Mouse (Mus musculus): ENCODE results near the gene Apip.

The Apip gene

DNA sequence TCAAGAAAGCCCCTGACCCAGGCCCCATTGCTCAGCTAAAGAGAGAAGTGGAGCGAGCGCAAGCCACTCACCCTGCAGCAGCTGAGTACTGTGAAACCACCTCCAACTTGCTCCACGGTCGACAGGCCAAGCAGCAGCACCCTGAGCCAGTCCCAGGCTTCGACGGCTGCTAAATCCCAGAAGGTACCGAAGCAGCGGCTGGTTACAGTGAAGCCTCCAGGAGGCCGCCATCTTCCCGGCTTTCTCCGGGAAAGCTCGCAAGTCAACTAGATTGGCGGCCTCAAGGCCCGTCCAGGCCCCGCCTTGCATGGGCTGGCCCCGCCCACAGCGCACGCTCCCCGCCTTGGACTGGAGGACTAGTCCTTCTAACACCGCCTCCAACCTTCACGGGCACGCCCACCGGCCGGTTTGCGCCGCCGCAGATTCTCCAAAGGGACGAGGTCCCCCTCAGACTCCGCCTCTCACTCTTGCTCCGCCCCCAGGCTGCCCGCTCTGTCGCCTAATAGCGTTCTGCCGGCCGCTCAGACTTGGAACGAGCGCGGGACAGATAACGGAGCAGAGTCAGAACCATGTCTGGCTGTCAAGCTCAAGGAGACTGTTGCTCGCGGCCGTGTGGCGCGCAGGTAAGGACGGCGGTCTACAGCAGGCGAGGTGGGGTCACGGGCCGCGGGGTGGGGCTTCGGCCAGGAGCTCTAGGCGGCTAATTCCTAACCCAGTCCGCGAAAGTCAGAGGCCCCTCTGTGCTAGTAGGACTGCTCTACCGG is at the start of gene Apip, which contains the start of gene Pdhx:
Gene Apip (plus strand): TSS at position 457 of the 764 bp plus-strand sequence.
Gene Pdhx (minus strand): TSS at position 295 of the 764 bp plus-strand sequence.
- peak; percentile 98 for DNase-seq (ENCODE audit: low read depth, low spot score)

DNA sequence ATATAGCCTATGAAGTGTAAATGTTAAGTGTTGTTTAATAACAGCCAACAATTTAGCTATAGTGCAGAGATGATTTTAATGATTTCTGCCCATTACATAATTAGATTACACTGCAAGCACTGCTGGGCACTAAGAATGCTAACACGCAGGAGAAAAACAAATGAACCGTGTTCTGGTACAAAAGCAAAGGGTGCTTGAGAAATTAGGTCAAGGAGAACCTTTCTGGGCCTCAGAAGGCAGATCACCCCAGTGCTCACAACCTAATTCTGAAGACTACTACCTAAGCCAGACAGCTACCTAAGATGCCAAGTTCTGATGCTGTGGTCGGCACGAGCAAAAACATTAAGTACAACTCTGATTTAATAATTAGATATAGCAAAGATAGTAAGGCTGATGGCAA is 35.6 kb upstream of the Apip start:
- DNase-seq (ENCODE audit: low read depth, low spot score), result no peak

DNA sequence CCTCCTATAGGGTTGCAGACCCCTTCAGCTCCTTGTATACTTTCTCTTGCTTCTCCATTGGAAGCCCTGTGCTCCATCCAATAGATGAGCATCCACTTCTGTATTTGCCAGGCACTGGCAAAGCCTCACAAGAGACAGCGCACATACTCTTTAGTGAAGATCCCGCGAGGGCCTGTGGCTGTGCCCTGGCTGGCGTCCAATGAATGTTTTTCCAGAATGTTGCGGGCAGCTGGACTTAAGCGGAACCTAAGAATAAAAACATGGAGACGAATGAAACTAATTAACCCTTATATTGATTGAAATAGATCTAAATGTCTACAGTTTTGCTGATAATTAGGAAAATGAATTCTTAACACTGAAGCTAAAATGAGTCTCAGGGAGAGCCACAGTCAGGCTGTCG is 32.6 kb upstream of the Apip start:
- DNase-seq (ENCODE audit: low read depth, low spot score), result no peak

DNA sequence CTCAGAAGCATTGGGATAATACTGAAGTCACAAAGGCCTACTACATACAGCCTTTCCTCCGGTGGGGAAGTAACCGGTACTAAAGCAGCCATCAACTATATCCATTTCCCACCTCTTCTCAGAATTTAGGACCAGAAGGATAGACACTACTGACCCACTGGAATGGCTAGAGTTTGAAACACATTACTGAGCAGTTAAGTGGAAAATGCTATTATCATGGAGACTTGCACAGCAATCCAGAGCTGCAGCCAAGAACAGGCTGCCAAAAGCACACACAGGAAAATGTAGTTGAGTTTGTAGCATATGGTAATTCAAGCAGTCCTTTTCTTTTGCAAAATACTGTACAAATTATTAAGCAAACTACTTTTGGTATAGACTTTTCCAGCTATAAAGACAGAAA is 28.2 kb upstream of the Apip start:
- no peak for DNase-seq (ENCODE audit: low read depth, low spot score)

DNA sequence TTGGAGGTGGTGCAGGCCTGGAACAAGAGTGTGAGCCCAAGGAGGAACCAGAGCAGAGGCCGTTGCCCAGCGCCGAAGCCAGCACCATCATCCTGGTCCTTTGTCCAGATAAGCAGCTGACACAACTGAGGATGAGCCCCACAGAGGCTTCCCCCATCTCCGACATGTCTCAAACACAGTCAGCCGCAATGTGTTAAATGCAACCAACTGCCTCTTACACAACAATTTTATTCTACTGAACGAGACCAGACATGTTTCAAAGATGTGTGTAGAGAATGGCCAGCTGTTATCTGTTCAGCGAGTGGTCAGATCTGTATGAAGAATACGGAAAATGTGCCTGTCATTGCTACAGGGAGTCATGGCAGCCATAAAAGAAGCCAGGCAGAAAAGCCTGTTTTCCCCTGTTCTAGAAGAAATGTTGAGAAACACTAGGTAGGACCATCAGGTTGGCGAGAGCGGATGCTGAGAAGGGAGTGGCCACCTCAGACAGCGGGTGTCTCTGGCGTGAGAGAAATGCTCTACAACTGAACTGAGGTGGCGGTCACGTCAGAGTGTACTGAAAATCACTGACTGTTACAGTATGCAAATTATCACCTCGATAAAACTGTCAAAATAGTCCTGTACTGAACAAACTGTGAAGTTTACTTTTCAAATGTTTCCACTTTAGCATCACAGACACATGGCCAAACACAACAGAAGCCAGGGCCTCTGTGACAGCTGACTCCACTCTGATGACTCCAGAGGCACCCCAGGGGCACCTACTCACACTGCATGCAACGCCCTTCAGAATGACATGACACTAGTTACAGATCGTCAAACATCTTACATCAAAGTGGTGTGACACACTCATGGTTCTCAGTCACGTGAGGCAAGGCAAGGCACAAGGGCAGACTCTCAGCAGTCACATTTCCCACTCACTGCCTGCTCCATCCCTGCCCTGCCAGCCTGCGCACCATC is 21.3 kb upstream of the Apip start:
- no peak for DNase-seq (ENCODE audit: low read depth, low spot score)

DNA sequence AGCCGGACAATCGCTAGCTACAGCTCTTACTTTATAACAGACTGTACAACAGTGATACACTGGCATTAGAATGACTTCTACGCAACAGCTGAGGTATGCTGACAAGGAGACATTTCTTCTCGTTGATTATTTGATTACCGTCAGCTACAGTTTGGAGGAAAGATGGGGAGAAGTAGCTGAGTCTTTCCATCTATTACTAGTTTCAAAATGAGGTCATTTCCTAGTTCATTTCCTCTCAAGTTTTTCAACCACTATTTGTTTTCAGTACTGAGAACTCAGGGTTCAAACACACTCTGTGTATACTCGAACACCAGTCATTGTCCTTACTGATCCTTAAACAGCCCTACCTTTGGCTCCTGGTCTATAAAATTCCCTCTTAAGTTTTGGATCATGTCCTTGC is 17.7 kb upstream of the Apip start:
- DNase-seq (ENCODE audit: low read depth, low spot score), result no peak

DNA sequence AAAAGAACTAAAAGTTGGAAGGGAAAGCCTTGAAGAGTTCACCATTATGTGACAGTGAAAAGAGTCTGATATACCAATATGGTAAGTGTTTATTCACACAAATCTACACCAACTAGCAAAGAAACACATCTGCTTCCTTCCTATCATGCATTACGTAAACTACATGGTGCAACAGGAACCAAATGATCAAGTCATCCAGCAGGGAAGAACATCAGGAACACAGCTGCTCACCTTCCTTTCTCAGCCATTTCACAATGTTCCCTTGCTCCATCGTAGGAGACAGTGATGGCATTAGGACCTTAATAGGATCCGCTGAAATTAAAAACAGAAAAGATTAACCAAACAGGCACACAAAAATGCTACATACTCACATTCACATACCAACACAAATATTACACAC is 15.2 kb upstream of the Apip start:
- DNase-seq (ENCODE audit: low read depth, low spot score), result no peak

DNA sequence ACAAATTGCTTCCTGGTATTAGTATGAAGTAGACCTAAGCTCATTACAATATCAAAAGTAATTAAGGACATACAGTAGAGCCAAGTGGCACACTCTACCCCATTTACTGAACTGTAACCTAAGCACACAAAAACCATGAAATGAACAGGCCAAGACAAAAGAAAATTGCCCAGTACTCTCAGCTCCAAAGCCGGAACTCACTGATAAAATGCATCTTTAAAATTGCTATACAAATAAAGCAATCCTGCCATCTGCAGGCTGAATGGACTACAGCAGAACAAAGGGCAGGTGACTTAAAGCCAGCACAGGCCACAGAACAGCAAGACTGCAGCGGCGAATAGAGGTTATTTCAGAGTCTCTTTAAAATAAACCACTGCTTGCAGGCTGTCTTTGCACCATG is 10.6 kb upstream of the Apip start:
- peak; percentile 15 for DNase-seq (ENCODE audit: low read depth, low spot score)

DNA sequence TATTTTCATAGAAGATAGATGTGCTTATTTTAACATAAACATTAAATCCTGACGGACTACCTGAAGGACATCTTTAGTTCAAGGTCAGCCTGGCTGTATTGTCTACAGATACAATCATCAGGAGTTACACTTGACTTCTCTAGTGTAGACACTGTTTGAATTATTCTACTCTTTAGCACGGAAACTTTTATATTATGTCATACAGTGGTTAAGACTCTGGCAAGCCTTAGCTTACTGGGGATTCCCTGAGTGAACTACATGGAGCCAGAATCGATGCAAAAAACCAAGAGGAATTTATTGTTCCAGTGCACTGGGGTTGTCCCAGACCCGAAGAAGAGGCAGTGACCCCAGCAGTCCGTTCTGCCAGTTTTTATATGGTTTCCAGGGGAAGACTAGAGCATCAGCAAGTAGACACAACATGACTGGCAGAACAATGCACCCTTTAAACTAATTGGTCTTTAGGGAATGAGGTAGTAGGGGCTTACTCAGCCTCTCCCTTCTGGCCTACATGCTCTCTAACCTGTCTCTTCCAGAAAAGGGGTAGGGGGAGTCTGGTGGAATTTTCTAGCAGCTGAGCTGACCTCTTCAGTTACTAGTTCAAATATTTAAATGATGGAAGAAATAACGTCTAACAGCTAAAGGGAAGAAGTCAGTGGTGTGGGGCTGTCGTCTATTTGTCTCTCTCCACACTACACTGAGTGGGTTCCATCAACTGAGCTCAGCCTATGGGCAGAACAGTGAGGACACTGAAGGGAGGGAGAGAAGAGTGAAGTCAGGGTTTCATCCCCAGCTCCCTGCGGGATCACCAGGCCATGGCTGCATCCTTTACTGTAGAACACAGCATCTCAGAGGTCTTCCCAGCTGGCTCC is 6.6 kb upstream of the Apip start:
- DNase-seq (ENCODE audit: low read depth, low spot score), result no peak

DNA sequence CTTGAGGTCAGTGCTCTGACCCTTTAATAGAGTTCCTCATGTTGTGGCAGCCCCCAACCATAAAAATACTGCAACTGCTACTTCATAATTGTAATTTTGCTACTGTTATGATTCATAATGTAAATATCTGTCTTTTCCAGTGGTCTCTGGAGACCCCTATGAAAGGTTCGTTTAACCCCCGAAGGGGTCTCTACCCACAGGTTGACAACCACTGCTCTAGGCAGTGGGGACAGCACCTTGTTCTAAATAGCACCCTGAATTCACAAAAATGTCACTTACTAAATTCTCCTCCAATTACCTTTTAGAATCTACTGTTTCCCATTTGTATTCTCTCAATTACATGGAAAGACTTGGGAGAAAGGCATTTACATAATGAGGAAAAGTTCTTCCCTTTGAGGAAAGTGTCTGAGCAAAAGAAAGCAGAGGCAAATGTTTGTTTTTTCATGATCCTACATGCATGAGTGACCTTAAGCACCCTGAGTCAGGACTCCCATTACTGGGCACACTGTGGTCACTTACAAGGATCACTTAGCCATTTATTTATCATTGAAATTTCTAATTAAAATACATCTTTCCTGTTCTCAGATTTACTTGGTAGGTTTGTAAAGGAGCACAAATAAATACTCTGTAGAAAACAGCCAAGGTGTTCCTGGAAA is 5.8 kb upstream of the Apip start:
- DNase-seq (ENCODE audit: low read depth, low spot score), result no peak

DNA sequence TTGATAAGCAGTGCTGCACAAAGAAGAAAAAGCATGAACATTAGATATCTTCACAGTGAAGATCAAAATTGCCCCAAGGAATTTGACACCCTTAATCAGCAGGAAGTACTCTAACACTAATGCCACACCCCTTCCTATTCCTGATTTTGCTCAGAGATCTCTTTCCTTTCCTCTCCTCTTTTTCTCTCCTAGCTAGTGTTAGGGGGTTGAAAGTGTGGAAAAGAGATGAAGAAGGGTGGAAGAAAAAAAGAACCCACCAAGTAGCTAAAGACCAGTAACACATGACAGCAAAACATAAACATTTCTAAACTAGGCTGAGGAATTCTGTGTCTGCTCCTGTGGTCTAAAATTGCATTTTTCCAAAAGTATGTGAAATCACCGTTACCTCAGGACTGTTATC is 4.9 kb upstream of the Apip start:
- DNase-seq (ENCODE audit: low read depth, low spot score), result no peak

DNA sequence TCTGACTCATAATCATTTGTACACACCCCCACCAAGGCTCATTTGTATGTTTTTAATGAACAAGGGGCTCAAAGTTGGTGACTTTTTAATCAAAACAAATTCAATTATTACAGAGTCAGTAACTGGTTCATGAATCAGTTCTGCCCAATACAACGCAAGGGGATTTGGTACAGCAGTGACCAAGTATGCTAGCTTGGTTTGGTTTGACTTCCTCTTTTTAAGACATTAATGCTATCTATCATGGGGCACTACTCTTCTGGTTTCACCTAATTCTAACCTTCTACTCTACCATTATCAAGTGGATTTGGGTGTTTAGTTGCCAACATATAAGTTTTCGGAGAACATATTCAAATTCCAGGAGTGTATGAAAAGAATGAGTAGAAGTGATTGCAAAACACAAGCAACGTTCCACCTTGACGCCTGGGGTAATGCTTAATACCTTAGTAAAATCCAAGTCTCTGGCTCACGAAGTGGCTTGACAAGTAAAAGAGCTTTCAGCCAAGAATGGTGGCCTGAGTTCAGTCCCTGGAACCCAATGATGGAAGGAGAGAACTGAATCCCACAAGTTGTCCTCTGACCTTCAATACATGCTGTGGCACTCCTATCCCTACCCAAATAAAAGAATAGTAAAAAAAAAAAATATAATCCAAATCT is 3.6 kb upstream of the Apip start:
- no peak for DNase-seq (ENCODE audit: low read depth, low spot score)

DNA sequence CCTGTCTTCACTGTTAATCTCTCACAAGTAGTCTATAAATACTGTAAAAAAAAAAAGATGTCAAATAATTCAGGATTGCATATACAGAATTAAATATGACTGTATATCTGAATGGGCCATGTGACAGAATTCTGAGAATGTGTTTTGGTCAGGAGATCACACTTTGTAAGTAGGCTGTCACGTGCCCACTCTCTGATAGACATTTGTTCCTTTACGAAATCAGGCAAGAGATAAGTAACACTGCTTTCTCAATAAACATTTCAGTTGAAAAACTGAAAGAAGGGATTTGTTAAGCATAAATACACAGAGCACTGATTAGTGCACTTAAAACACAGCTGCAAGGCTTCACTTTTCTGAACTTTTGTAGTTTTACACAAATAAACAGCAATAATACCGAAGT is 2.9 kb upstream of the Apip start:
- DNase-seq (ENCODE audit: low read depth, low spot score), result no peak

DNA sequence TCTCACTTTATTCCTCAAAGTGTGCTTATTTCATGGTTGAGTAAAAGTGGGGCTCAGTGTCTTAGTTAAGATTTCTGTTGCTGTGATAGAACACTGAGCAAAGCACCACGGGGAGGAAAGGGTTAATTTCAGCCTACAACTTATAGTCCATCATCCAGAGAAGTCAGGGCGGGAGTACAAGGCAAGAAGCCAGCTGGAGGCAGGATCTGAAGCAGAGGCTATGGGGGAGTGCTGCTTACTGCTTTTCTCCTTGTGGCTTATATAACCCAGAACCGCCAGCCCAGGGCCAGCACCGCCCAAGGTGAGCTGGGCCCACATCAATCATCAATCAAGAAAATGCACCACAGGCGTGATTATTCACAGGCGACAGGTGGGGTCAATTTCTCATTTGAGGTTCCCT is 7.6 kb downstream of the Apip start:
- DNase-seq (ENCODE audit: low read depth, low spot score), result no peak

DNA sequence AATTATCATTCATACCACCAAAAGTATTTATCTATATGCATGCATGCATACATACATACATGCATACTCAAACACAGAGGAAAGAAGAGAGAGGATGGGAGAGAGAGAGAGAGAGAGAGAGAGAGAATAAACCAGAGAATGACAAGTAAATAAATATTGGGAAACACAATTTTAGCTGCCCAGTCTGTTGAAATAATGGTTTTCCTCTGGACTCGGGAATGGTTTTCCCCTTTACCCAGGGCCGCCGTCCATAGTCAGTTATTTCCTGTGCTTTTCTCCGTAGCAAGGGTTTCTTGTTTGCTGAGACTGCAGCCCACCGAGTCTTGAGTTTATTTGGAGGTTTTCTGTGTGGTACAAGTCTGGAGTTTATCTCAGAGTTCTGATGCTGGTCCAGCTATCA is 8.2 kb downstream of the Apip start:
- no peak for DNase-seq (ENCODE audit: low read depth, low spot score)

DNA sequence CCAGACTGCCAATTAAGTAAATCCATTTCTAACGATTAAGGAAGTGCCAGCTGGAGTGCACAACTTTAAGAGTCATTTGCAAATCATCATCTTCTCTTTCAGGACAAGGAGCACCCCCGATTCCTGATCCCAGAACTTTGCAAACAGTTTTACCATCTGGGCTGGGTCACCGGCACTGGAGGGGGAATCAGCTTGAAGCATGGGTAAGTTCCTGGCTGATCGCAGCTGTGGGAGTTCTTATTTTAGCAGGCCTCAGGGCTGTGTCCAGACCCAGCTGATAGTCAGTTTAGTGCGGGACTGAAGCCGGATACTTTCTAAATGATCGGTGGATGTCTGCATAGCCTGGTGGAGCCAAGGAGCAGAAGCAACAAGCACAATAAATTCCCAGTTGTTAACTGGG is 9.4 kb downstream of the Apip start:
- no peak for DNase-seq (ENCODE audit: low read depth, low spot score)

DNA sequence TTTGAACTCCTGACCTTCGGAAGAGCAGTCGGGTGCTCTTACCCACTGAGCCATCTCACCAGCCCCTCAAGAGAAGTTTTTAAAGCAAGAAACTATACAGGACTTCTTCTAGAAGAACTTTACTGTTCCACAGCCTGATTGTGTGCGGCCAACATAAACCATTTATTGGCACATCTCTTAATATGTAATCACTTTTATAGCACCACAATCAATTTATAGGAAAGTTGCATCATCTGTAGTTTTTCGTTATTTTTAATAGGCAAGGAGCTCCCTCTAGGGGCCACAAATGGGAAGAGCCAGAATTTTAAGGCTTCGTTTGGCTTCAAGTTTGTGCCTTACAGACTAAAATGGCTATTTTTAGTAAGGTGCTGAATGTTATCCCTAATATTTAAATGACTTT is 11.0 kb downstream of the Apip start:
- no peak for DNase-seq (ENCODE audit: low read depth, low spot score)

DNA sequence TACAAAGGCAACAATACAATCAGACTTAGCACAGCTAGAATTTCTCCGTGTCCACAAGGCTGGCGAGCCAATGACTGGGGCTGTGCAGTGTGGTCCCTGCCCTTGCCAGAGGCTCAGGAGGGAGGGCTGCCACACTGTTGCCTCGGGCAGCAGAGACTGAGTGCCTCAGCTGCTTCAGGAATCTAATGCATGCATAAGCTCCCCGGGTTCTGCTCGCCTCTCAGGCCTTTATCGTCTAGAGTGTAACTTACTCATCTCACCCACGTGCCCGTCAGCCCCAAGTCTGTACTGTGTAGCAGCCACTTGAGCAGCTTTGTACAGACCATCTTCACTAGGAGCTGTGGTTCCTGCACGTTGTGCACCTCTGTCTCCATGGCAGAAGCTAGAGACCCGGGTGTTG is 12.2 kb downstream of the Apip start:
- no peak for DNase-seq (ENCODE audit: low read depth, low spot score)

DNA sequence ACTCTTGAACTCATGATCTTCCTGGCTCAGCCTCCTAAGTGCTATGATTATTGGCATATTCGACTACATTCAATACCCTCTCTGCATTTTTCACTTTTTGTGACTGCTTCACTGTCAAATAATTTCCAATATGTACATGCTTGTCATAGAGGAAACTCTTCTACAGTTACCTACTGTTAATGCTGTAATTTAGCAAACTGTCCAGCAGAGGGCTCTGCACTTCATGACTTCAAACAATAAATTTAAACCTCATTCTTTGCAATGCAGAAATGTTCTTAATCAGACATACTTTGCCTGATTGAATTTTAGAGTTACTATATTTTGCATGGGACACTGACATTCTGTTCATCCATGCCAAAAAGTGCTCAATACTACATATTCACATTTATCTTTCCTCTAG is 13.0 kb downstream of the Apip start:
- DNase-seq (ENCODE audit: low read depth, low spot score), result peak; percentile 18

DNA sequence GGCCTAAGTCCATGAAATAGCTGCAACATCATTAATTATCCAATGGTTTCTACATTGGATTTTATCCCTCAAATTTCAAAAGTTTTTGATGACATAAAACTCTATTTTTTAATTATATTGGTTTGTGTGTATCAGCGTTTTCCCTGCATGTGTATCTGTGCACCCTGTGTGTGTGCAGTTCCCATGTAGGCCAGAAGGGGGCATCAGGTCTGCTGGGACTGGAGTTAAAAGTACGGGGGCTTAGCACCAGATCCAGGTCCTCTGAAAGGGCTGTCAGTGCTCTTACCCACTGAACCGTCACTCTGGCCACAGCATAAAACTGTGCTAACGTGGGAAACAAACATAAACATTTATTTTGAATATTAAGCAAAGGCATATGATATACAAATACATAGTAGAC is 14.6 kb downstream of the Apip start:
- no peak for DNase-seq (ENCODE audit: low read depth, low spot score)

DNA sequence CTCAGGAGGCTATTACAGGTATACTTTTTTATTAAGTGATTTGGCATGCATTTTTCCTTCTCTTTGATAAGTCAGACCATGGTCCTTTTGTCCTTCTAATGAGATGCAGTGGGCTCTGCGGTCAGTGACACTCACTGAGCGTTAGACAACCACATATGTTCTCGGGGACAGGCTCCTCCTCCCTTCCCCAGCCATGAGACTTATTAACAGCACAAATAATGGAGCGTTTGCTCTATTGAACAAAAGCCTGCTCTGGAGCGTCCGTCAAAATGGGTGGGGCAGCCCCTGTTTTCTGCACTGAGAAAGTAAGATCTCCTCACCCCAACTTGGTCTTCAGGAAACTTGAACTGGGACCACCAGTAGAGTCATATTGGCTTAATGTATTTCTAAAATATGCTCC is 16.0 kb downstream of the Apip start:
- no peak for DNase-seq (ENCODE audit: low read depth, low spot score)
